Mouse (Mus musculus): Measurements from ENCODE around the gene Zfp949. TPM values are rescaled to one million over a fixed set of nuclear protein-coding genes. Genes with fewer than 3 reads are reported as not detected.
"Not testable (repeated sequence)": the region's sequence is repeated elsewhere in the genome, so short reads cannot be mapped to it uniquely, and the experiment has no call there.

The Zfp949 gene
- polyA plus RNA-seq, 1 experiment: 8.8 TPM

DNA sequence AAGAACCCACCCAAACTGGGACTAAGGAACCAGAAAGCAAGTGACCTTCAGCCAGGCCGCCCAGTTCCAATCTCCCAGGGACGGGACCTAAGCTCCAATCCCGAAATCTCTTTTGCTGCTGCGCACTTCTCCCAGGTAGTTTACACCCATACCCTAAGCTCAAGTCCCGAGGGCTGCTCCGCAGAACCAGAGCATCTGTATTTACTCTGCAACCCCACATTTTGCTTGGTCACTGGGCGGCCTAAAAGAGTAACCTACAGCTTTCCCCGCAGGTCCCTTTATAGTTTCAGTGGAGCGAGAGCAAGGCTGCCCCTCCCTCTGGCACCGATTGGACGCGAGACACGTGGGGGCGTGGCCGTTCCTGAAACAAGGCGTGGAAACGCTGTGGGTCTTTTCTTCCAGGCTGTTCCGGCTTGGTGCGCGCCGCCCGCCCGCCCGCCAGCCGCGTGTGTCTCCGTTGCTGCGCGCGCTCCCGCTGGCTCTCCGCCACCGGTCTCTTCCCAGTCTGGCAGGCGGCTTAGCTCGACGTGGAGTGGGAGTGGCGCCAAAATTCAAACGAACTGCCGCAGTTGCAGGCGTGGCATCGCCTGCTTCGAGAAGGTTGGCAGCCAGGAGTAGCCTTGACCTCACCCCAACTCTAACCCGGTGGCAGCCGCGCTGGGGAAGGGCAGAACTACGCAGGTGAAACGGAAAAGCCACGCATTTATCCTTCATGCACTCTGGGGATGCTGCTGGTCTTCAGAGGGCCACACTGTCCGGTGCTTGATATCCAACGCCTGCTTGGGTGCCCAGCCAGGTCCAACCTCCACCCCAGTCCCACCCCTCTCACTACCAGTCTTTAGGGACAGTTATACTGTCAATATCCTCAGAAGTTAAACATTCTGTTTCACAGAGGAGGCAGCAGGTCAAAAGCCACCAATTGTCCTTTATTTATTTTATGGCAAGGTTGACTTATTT lies 51.7 kb downstream of the Zfp949 start:
- H3K4me1 ChIP-seq (ENCODE audit: control insufficient read depth, insufficient read depth, low read length): not testable (repeated sequence)
- H3K27ac ChIP-seq (ENCODE audit: insufficient read depth, low read length): 0 out of 2 replicates have a peak overlapping the region, but pooled peaks have one; percentile 31
- peak; percentile 57 for TF ChIP-seq POLR2A (IDR thresholded peaks at IDR 0.05; ENCODE audit: low read depth, low read length)
- peak overlapping the region; percentile 40; the same call in 1 of the 2 replicates for H3K4me3 ChIP-seq (ENCODE audit: insufficient read depth, low read length)

Other genes with a start within 250 kb of the Zfp949 start
- gene Nt5e, start 220.8 kb upstream of the Zfp949 start, polyA plus RNA-seq (2011; ENCODE audit: insufficient read length, low read depth, missing spikeins): 2.5 and 4.0 TPM in 2 replicates
- gene Snx14, start 109.1 kb upstream of the Zfp949 start, polyA plus RNA-seq (2011; ENCODE audit: insufficient read length, low read depth, missing spikeins): 33.9 and 34.3 TPM in 2 replicates
- gene Gm20537, start 91.4 kb upstream of the Zfp949 start, polyA plus RNA-seq (2011; ENCODE audit: insufficient read length, low read depth, missing spikeins): 12.3 and 19.7 TPM in 2 replicates
- gene Syncrip, start 65.4 kb upstream of the Zfp949 start, polyA plus RNA-seq (2011; ENCODE audit: insufficient read length, low read depth, missing spikeins): 240 and 252 TPM in 2 replicates
- not detected in 2 replicates for gene Trim43a, start 32.9 kb downstream of the Zfp949 start, polyA plus RNA-seq (2011; ENCODE audit: insufficient read length, low read depth, missing spikeins)
- gene Mthfsl, start 172.3 kb downstream of the Zfp949 start, polyA plus RNA-seq (2011; ENCODE audit: insufficient read length, low read depth, missing spikeins): 21.1 and 21.4 TPM in 2 replicates
- gene Bcl2a1d, start 183.9 kb downstream of the Zfp949 start, polyA plus RNA-seq (2011; ENCODE audit: insufficient read length, low read depth, missing spikeins): not detected in 2 replicates